Mouse (Mus musculus) CH12.LX (cell line): Measurements from ENCODE around the gene Becn1. TPM values are rescaled to one million over a fixed set of nuclear protein-coding genes. Genes with fewer than 3 reads are reported as not detected.
"Not testable (repeated sequence)": the region's sequence is repeated elsewhere in the genome, so short reads cannot be mapped to it uniquely, and the experiment has no call there.

Experiments
- DNase-seq: peaks from one replicate; pipeline ENCODE4 v3.0.0-alpha.2; 2013; ENCODE audit errors: extremely low read depth
- H3K27ac ChIP-seq: 2 replicates; pipeline ENCODE4 v1.5.1; 2012; ENCODE audit warnings: low read depth, mild to moderate bottlenecking, control low read depth, moderate library complexity; ENCODE audit not compliant: insufficient read depth
- H3K27me3 ChIP-seq: replicated peaks from 2 replicates; pipeline ENCODE3; 2012; ENCODE audit warnings: inconsistent platforms
- H3K36me3 ChIP-seq, 2 experiments: replicated peaks in 1 of 2; 2 replicates each; pipeline versions ENCODE3 to v1.6.1; 2012; ENCODE audit warnings: inconsistent platforms in 1 of 2, low read length in 1 of 2, mild to moderate bottlenecking in 1 of 2, mixed read lengths in 1 of 2, moderate library complexity in 1 of 2; ENCODE audit not compliant: control insufficient read depth in 1 of 2, insufficient read depth in 1 of 2
- H3K4me1 ChIP-seq, 2 experiments: 2 replicates each; pipeline ENCODE4 v1.6.1; 2012; ENCODE audit warnings: inconsistent platforms in 1 of 2, moderate library complexity in 1 of 2; ENCODE audit not compliant: insufficient read depth in 2 of 2, control insufficient read depth in 1 of 2
- H3K4me2 ChIP-seq: 2 replicates; pipeline ENCODE4 v1.6.1; 2012; ENCODE audit warnings: low read depth, mild to moderate bottlenecking, control low read depth; ENCODE audit not compliant: poor library complexity, insufficient read depth, severe bottlenecking
- H3K4me3 ChIP-seq, 3 experiments: fragments of 150-350 bp in 1 of 3; sonication (generic) in 1 of 3; replicated peaks in 1 of 3; 2 replicates each; pipeline versions ENCODE3 to v1.5.1; 2011 to 2012; ENCODE audit warnings: low read depth in 2 of 3, low read length in 2 of 3, mild to moderate bottlenecking in 2 of 3, moderate library complexity in 2 of 3, control low read depth in 1 of 3, improper control_type of control experiment in 1 of 3, inconsistent platforms in 1 of 3, mixed read lengths in 1 of 3; ENCODE audit not compliant: poor library complexity in 1 of 3
- H3K79me2 ChIP-seq: replicated peaks from 2 replicates; pipeline ENCODE4 v1.6.1; 2012; ENCODE audit warnings: mild to moderate bottlenecking, moderate library complexity; ENCODE audit not compliant: control insufficient read depth, poor library complexity, insufficient read depth, severe bottlenecking; ENCODE audit errors: extremely low read depth
- H3K9ac ChIP-seq: 2 replicates; pipeline ENCODE4 v1.6.1; 2012; ENCODE audit warnings: low read depth, mild to moderate bottlenecking, control low read depth, moderate library complexity; ENCODE audit not compliant: insufficient read depth
- H3K9me3 ChIP-seq: replicated peaks from 2 replicates; pipeline ENCODE3; 2012; ENCODE audit warnings: low read length, inconsistent platforms, mixed read lengths
- BHLHE40 ChIP-seq: IDR thresholded peaks from 2 replicates; pipeline ENCODE4 v1.6.1; 2011; ENCODE audit warnings: mild to moderate bottlenecking, low read depth, low read length, improper control_type of control experiment
- CHD2 ChIP-seq: IDR thresholded peaks from 2 replicates; pipeline ENCODE4 v1.6.1; 2011; ENCODE audit warnings: low read length, improper control_type of control experiment
- CTCF ChIP-seq, 2 experiments: IDR thresholded peaks in 1 of 2; conservative IDR thresholded peaks in 1 of 2; 2 replicates each; pipeline ENCODE4 v1.5.1; 2011 to 2012; ENCODE audit warnings: low read depth in 2 of 2, low read length in 2 of 2, improper control_type of control experiment in 1 of 2, inconsistent platforms in 1 of 2, mild to moderate bottlenecking in 1 of 2, moderate library complexity in 1 of 2
- E2F4 ChIP-seq: IDR thresholded peaks from 2 replicates; pipeline ENCODE4 v1.6.1; 2011; ENCODE audit warnings: low read depth, low read length, improper control_type of control experiment; ENCODE audit not compliant: insufficient replicate concordance
- EP300 ChIP-seq: IDR thresholded peaks from 2 replicates; pipeline ENCODE4 v1.6.1; 2011; ENCODE audit warnings: low read length, improper control_type of control experiment
- ETS1 ChIP-seq: conservative IDR thresholded peaks from 2 replicates; pipeline ENCODE4 v1.6.1; 2012; ENCODE audit warnings: low read depth, mild to moderate bottlenecking, inconsistent platforms, low read length, improper control_type of control experiment, moderate library complexity
- GABPA ChIP-seq: IDR thresholded peaks from 2 replicates; pipeline ENCODE4 v1.6.1; 2012; ENCODE audit warnings: low read depth, low read length, improper control_type of control experiment, inconsistent platforms; ENCODE audit not compliant: insufficient replicate concordance
- HCFC1 ChIP-seq: IDR thresholded peaks from 2 replicates; pipeline ENCODE4 v1.6.1; 2012; ENCODE audit warnings: low read depth, mild to moderate bottlenecking, inconsistent platforms, low read length, improper control_type of control experiment
- JUND ChIP-seq: conservative IDR thresholded peaks from 2 replicates; pipeline ENCODE4 v1.6.1; 2011; ENCODE audit warnings: low read depth, low read length, improper control_type of control experiment
- MAZ ChIP-seq: IDR thresholded peaks from 2 replicates; pipeline ENCODE4 v1.6.1; 2012; ENCODE audit warnings: low read depth, mild to moderate bottlenecking, inconsistent platforms, low read length, improper control_type of control experiment, moderate library complexity
- MYC ChIP-seq: IDR thresholded peaks from 2 replicates; pipeline ENCODE4 v1.6.1; 2011; ENCODE audit warnings: low read depth, mild to moderate bottlenecking, improper control_type of control experiment, low read length
- NRF1 ChIP-seq: IDR thresholded peaks from 2 replicates; pipeline ENCODE4 v1.6.1; 2014; ENCODE audit warnings: low read depth, mild to moderate bottlenecking, inconsistent platforms, low read length, improper control_type of control experiment, moderate library complexity
- PAX5 ChIP-seq: IDR thresholded peaks from 2 replicates; pipeline ENCODE4 v1.6.1; 2012; ENCODE audit warnings: low read length, inconsistent platforms, mixed read lengths
- RAD21 ChIP-seq: IDR thresholded peaks from 2 replicates; pipeline ENCODE4 v1.6.1; 2011; ENCODE audit warnings: low read depth, mild to moderate bottlenecking, low read length, improper control_type of control experiment, moderate library complexity
- TBP ChIP-seq: conservative IDR thresholded peaks from 2 replicates; pipeline ENCODE4 v1.6.1; 2011; ENCODE audit warnings: low read depth, low read length, improper control_type of control experiment
- TCF12 ChIP-seq: IDR thresholded peaks from 2 replicates; pipeline ENCODE4 v1.6.1; 2014; ENCODE audit warnings: low read depth, mild to moderate bottlenecking, inconsistent platforms, low read length, improper control_type of control experiment
- UBTF ChIP-seq: IDR thresholded peaks from 2 replicates; pipeline ENCODE4 v1.6.1; 2012; ENCODE audit warnings: low read depth, mild to moderate bottlenecking, inconsistent platforms, low read length, improper control_type of control experiment, moderate library complexity
- USF2 ChIP-seq: conservative IDR thresholded peaks from 2 replicates; pipeline ENCODE4 v1.6.1; 2011; ENCODE audit warnings: low read depth, low read length, improper control_type of control experiment
- ZC3H11A ChIP-seq: IDR thresholded peaks from 2 replicates; pipeline ENCODE4 v1.6.1; 2012; ENCODE audit warnings: low read depth, mild to moderate bottlenecking, inconsistent platforms, low read length, improper control_type of control experiment
- ZMIZ1 ChIP-seq: IDR thresholded peaks from 2 replicates; pipeline ENCODE4 v1.6.1; 2012; ENCODE audit warnings: low read depth, mild to moderate bottlenecking, inconsistent platforms, low read length, improper control_type of control experiment
- dilution Hi-C: fragments of 300-500 bp; cut with MboI; formaldehyde crosslinking; loops from 2 replicates; pipeline ENCODE4 v1.14.3; 2020; ENCODE audit warnings: low sequenced_read_pairs; ENCODE audit not compliant: extremely low pct_unique_long_range_greater_than_20kb, extremely low pct_ligation_motif_present
- in situ Hi-C: fragments of 300-500 bp; cut with MboI; formaldehyde crosslinking; loops from 3 replicates; pipeline ENCODE4 v1.14.3; 2019; ENCODE audit warnings: low sequenced_read_pairs, low pct_ligation_motif_present, low pct_unique_long_range_greater_than_20kb, mixed read lengths
- polyA plus RNA-seq: library from polyadenylated mRNA; unstranded; fragments of >175 nt; gene quantifications from 2 replicates; pipeline ENCODE4 v1.2.1, GENCODE M21; 2012; ENCODE audit warnings: low read depth; ENCODE audit not compliant: insufficient read length
- total RNA-seq, 2 experiments: library from RNA; depleted of rRNA; stranded (reverse); fragments of 300-350 nt in 1 of 2; fragments of >200 nt in 1 of 2; gene quantifications; 2 replicates each; pipeline ENCODE4 v1.2.3; 2012 to 2014

The Becn1 gene
- total and polyA plus RNA-seq, 3 experiments = 177 to 280 (median 224) TPM

DNA sequence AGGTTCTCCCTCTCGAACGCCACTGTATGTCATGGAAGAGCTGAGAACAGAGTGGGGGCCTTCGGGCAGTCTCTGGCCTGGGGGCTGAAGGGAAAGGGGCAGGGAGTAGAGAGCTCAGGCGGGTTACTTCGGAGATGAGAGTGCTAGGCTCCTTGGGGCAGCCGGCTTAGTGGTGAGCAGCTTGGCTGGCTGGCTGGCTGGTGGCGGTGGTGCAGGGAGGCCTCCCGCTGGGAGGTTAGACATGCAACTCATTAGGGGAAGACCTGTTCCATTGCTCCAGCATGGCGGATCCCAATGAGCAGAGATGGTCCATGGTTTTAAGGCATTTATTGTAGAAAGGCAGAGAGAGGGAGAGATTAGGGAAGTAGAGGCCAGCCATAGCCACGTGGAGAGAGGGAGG lies 31.9 kb upstream of the Becn1 start:
- TF ChIP-seq HCFC1 (no peak), ZMIZ1 (no peak), PAX5 (no peak), TBP (no peak), CTCF (conservative IDR thresholded peaks at IDR 0.05 in 1 of 2, IDR thresholded peaks at IDR 0.05 in 1 of 2; ENCODE audit: low read depth in 2 of 2, low read length in 2 of 2) (no peak), ETS1 (no peak), CHD2 (no peak), BHLHE40 (no peak), GABPA (no peak), USF2 (no peak), RAD21 (no peak), E2F4 (no peak), NRF1 (no peak), TCF12 (no peak)
- H3K9ac ChIP-seq = no peak overlapping the region
- no peak overlapping the region for H3K4me3 ChIP-seq
- H3K4me2 ChIP-seq = no peak overlapping the region
- H3K79me2 ChIP-seq = no peaks in the 10 kb centered on the region
- no peak for DNase-seq
- H3K9me3 ChIP-seq = no peaks in the 10 kb centered on the region
- in situ Hi-C loops (loop anchor here (10.0 kb wide), 1 partner anchor 61 kb away; no protein-coding TSS in a partner anchor), dilution Hi-C loops (no loop called here)
- peaks cover 3 to 18% of the 10 kb centered on the region in 2 experiments; a peak in 2 of 4 replicates for H3K4me1 ChIP-seq
- H3K36me3 ChIP-seq = peaks cover 0 to 45% of the 10 kb centered on the region in 2 experiments
- H3K27ac ChIP-seq = no peak overlapping the region
- H3K27me3 ChIP-seq = no peaks in the 10 kb centered on the region

DNA sequence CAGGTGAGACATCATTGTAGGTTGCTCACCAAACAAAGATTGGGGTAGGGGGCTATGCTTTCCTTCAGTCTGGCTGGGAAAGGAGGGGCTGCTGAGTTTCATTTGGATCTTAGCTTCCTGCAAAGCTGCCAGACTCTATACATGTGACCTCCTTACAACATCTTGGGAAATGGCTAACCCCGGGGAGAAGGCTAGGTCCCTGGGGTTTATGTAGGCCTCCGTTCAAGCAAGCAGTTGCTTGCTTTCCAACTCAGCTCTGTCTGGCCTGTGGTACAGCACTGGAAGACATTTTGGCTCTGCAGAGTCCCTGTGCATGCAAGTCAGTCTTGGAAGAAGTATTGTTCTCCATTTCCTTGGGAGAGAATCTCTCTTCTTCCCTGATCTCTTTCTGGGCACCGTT lies 30.5 kb upstream of the Becn1 start:
- TF ChIP-seq EP300 = no peak
- no peak for TF ChIP-seq ZC3H11A
- no peak for TF ChIP-seq MYC
- TF ChIP-seq JUND = no peak
- no peak for TF ChIP-seq BHLHE40
- no peak for TF ChIP-seq TCF12
- no peak for TF ChIP-seq UBTF
- TF ChIP-seq MAZ = no peak
- in situ Hi-C loops = loop anchor here (10.0 kb wide), 1 partner anchor 62 kb away; no protein-coding TSS in a partner anchor
- Histone ChIP-seq H3K9me3 (no peaks in the 10 kb centered on the region), H3K36me3 (peaks cover 7 to 52% of the 10 kb centered on the region in 2 experiments), H3K9ac (no peak overlapping the region), H3K4me3 (no peak overlapping the region), H3K27me3 (no peaks in the 10 kb centered on the region), H3K27ac (no peak overlapping the region), H3K79me2 (no peaks in the 10 kb centered on the region), H3K4me2 (no peak overlapping the region), H3K4me1 (peaks cover under 1 to 13% of the 10 kb centered on the region in 2 experiments; a peak in 2 of 4 replicates)
- dilution Hi-C loops = no loop called here
- DNase-seq = no peak

DNA sequence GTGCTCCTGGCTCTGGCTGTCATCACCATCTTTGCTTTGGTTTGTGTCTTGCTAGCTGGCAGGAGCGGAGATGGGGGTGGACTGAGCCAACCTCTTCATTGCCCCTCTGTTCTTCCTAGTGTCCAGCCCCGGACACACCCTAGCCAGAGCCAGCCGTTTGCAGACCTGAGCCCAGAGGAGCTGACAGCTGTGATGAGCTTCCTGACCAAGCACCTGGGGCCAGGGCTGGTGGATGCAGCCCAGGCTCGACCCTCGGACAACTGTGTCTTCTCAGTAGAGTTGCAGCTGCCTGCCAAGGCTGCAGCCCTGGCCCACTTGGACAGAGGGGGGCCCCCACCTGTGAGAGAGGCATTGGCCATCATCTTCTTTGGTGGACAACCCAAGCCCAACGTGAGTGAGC lies 28.9 kb upstream of the Becn1 start:
- H3K4me3 ChIP-seq, H3K27me3 ChIP-seq, H3K79me2 ChIP-seq, dilution Hi-C loops, H3K4me2 ChIP-seq, DNase-seq, H3K9ac ChIP-seq, H3K9me3 ChIP-seq, H3K27ac ChIP-seq: not testable (repeated sequence)
- in situ Hi-C loops = loop anchor here (10.0 kb wide), 1 partner anchor 64 kb away; no protein-coding TSS in a partner anchor
- Histone ChIP-seq H3K4me1 (peaks cover 0 to 17% of the 10 kb centered on the region in 2 experiments; a peak in 2 of 4 replicates), H3K36me3 (peaks cover 12 to 59% of the 10 kb centered on the region in 2 experiments)
